Mouse (Mus musculus): ENCODE measurements around the gene Hist1h2af.
A peak's percentile ranks its signal among the peaks of the same experiment; 100 is the strongest.

GRCm38 (mm10) chr13:23571022-23571503 lies 37.4 kb downstream of the Hist1h2af start, which contains the start of the genes Hist1h2ae and Hist1h2bg:
- no peak for TF ChIP-seq CTCF (IDR thresholded peaks at IDR 0.05; ENCODE audit: extremely low read depth, insufficient read depth, low read length)
- peak; percentile 75 for TF ChIP-seq POLR2A (IDR thresholded peaks at IDR 0.05; ENCODE audit: extremely low read depth, insufficient read depth, low read length)
